Mouse (Mus musculus): ENCODE results near the gene Dlx2.

The Dlx2 gene

GRCm38 (mm10) chr2:71511209-71511608, 35.3 kb downstream of the Dlx2 start:
- DNase-seq (ENCODE audit: low spot score), result no peak

GRCm38 (mm10) chr2:71504852-71505251, 41.7 kb downstream of the Dlx2 start:
- no peak for DNase-seq (ENCODE audit: low spot score)

GRCm38 (mm10) chr2:71499276-71500230, 47.0 kb downstream of the Dlx2 start:
- DNase-seq (ENCODE audit: low spot score), result no peak

GRCm38 (mm10) chr2:71497175-71497574, 49.4 kb downstream of the Dlx2 start:
- no peak for DNase-seq (ENCODE audit: low spot score)

GRCm38 (mm10) chr2:71494971-71495370, 51.6 kb downstream of the Dlx2 start:
- no peak for DNase-seq (ENCODE audit: low spot score)

- no peak for DNase-seq (ENCODE audit: low spot score)
These were observed 52.1 kb downstream of the Dlx2 start for GRCm38 (mm10) chr2:71494503-71494902.
